Mouse (Mus musculus): ENCODE measurements at regions not wholly inside any gene's neighbourhood (a gene's known extent, or its start where the extent isn't known, plus 50 kb on each side); places are given as distances from the start of the nearest gene placed in this dataset.

GRCm38 (mm10) chr13:101182387-101182786 lies 349.2 kb upstream of the Slc30a5 start:
- Histone ChIP-seq H3K9me3 (replicated peaks; ENCODE audit: low read length) (no peaks in the 10 kb centered on the region), H3K4me2 (ENCODE audit: insufficient read depth, low read depth, poor library complexity, severe bottlenecking) (no peak overlapping the region), H3K4me1 (ENCODE audit: control insufficient read depth in 1 of 2, insufficient read depth in 2 of 2) (no peaks in the 10 kb centered on the region), H3K79me2 (replicated peaks; ENCODE audit: control insufficient read depth, extremely low read depth, insufficient read depth, poor library complexity, severe bottlenecking) (no peaks in the 10 kb centered on the region), H3K27ac (ENCODE audit: insufficient read depth, low read depth) (no peak overlapping the region), H3K27me3 (replicated peaks) (no peaks in the 10 kb centered on the region), H3K4me3 (replicated peaks in 1 of 3; ENCODE audit: low read depth in 2 of 3, low read length in 2 of 3, poor library complexity in 1 of 3) (no peak overlapping the region), H3K36me3 (replicated peaks in 1 of 2; ENCODE audit: control insufficient read depth in 1 of 2, insufficient read depth in 1 of 2, low read length in 1 of 2) (no peaks in the 10 kb centered on the region), H3K9ac (ENCODE audit: insufficient read depth, low read depth) (no peak overlapping the region)
- DNase-seq (ENCODE audit: extremely low read depth): no peak
- in situ Hi-C loops (cut with MboI; ENCODE audit: low pct_ligation_motif_present, low pct_unique_long_range_greater_than_20kb, low sequenced_read_pairs): no loop called here
- no peak for TF ChIP-seq MEF2A (IDR thresholded peaks at IDR 0.05; ENCODE audit: borderline replicate concordance, low read depth, low read length)
- TF ChIP-seq CHD1 (IDR thresholded peaks at IDR 0.05; ENCODE audit: low read depth, low read length): no peak
- no peak for TF ChIP-seq MYC (IDR thresholded peaks at IDR 0.05; ENCODE audit: low read depth, low read length)
- TF ChIP-seq POLR2AphosphoS2 (IDR thresholded peaks at IDR 0.05; ENCODE audit: low read depth, low read length): no peak
- TF ChIP-seq NRF1 (IDR thresholded peaks at IDR 0.05; ENCODE audit: low read depth, low read length): no peak
- no peak for TF ChIP-seq RAD21 (IDR thresholded peaks at IDR 0.05; ENCODE audit: low read depth, low read length)
- no peak for TF ChIP-seq ELF1 (IDR thresholded peaks at IDR 0.05; ENCODE audit: low read depth, low read length)
- TF ChIP-seq TBP (conservative IDR thresholded peaks at IDR 0.05; ENCODE audit: low read depth, low read length): no peak
- no peak for TF ChIP-seq MAZ (IDR thresholded peaks at IDR 0.05; ENCODE audit: low read depth, low read length)
- no peak for TF ChIP-seq PAX5 (IDR thresholded peaks at IDR 0.05; ENCODE audit: low read length)
- TF ChIP-seq MAFK (IDR thresholded peaks at IDR 0.05; ENCODE audit: insufficient replicate concordance, low read length): no peak
- TF ChIP-seq CTCF (conservative IDR thresholded peaks at IDR 0.05 in 1 of 2, IDR thresholded peaks at IDR 0.05 in 1 of 2; ENCODE audit: low read depth in 2 of 2, low read length in 2 of 2): no peak
- TF ChIP-seq RCOR1 (conservative IDR thresholded peaks at IDR 0.05; ENCODE audit: low read depth, low read length): no peak
- no peak for TF ChIP-seq ZKSCAN1 (IDR thresholded peaks at IDR 0.05; ENCODE audit: borderline replicate concordance, low read depth, low read length)
- no peak for TF ChIP-seq SMC3 (IDR thresholded peaks at IDR 0.05; ENCODE audit: low read depth, low read length)
- TF ChIP-seq CHD2 (IDR thresholded peaks at IDR 0.05; ENCODE audit: low read length): no peak
- TF ChIP-seq BHLHE40 (IDR thresholded peaks at IDR 0.05; ENCODE audit: low read depth, low read length): no peak
- TF ChIP-seq NELFE (IDR thresholded peaks at IDR 0.05; ENCODE audit: low read depth, low read length): no peak
- dilution Hi-C loops (cut with MboI; ENCODE audit: extremely low pct_ligation_motif_present, extremely low pct_unique_long_range_greater_than_20kb, low sequenced_read_pairs): no loop called here

- H3K9me3 ChIP-seq (replicated peaks; ENCODE audit: low read length): no peaks in the 10 kb centered on the region
- no peaks in the 10 kb centered on the region for H3K79me2 ChIP-seq (replicated peaks; ENCODE audit: control insufficient read depth, extremely low read depth, insufficient read depth, poor library complexity, severe bottlenecking)
Observed at GRCm38 (mm10) chr13:101175017-101175689, 341.9 kb upstream of the Slc30a5 start.

More at GRCm38 (mm10) chr13:101175017-101175689, 341.9 kb upstream of the Slc30a5 start:
- no peaks in the 10 kb centered on the region for H3K4me1 ChIP-seq (ENCODE audit: control insufficient read depth in 1 of 2, insufficient read depth in 2 of 2)
- no peak for TF ChIP-seq ZMIZ1 (IDR thresholded peaks at IDR 0.05; ENCODE audit: low read depth, low read length)
- TF ChIP-seq ZC3H11A (IDR thresholded peaks at IDR 0.05; ENCODE audit: low read depth, low read length): no peak
- TF ChIP-seq JUN (IDR thresholded peaks at IDR 0.05; ENCODE audit: insufficient read depth, low read depth, low read length): no peak
- no peak for TF ChIP-seq POLR2A (IDR thresholded peaks at IDR 0.05; ENCODE audit: low read depth, low read length)
- TF ChIP-seq NRF1 (IDR thresholded peaks at IDR 0.05; ENCODE audit: low read depth, low read length): no peak
- TF ChIP-seq USF2 (conservative IDR thresholded peaks at IDR 0.05; ENCODE audit: low read depth, low read length): no peak
- no peak for TF ChIP-seq USF1 (IDR thresholded peaks at IDR 0.05; ENCODE audit: low read depth, low read length)
- no peak for TF ChIP-seq ZNF384 (IDR thresholded peaks at IDR 0.05; ENCODE audit: low read depth, low read length)
- no peak for TF ChIP-seq EP300 (IDR thresholded peaks at IDR 0.05; ENCODE audit: low read length)
- TF ChIP-seq HCFC1 (IDR thresholded peaks at IDR 0.05; ENCODE audit: low read depth, low read length): no peak
- TF ChIP-seq ZKSCAN1 (IDR thresholded peaks at IDR 0.05; ENCODE audit: borderline replicate concordance, low read depth, low read length): no peak
- TF ChIP-seq E2F4 (IDR thresholded peaks at IDR 0.05; ENCODE audit: insufficient replicate concordance, low read depth, low read length): no peak
- TF ChIP-seq JUND (conservative IDR thresholded peaks at IDR 0.05; ENCODE audit: low read depth, low read length): no peak
- TF ChIP-seq MEF2A (IDR thresholded peaks at IDR 0.05; ENCODE audit: borderline replicate concordance, low read depth, low read length): no peak
- no peak for TF ChIP-seq POLR2AphosphoS2 (IDR thresholded peaks at IDR 0.05; ENCODE audit: low read depth, low read length)
- TF ChIP-seq MAFK (IDR thresholded peaks at IDR 0.05; ENCODE audit: insufficient replicate concordance, low read length): no peak
- no peak for TF ChIP-seq TBP (conservative IDR thresholded peaks at IDR 0.05; ENCODE audit: low read depth, low read length)
- no peak for TF ChIP-seq RAD21 (IDR thresholded peaks at IDR 0.05; ENCODE audit: low read depth, low read length)
- no peak for TF ChIP-seq SIN3A (IDR thresholded peaks at IDR 0.05; ENCODE audit: low read length)
- no peak for TF ChIP-seq CHD1 (IDR thresholded peaks at IDR 0.05; ENCODE audit: low read depth, low read length)
- H3K27me3 ChIP-seq (replicated peaks): no peaks in the 10 kb centered on the region
- no peak overlapping the region for H3K27ac ChIP-seq (ENCODE audit: insufficient read depth, low read depth)
- H3K9ac ChIP-seq (ENCODE audit: insufficient read depth, low read depth): no peak overlapping the region
- H3K4me2 ChIP-seq (ENCODE audit: insufficient read depth, low read depth, poor library complexity, severe bottlenecking): no peak overlapping the region
- H3K36me3 ChIP-seq (replicated peaks in 1 of 2; ENCODE audit: control insufficient read depth in 1 of 2, insufficient read depth in 1 of 2, low read length in 1 of 2): no peaks in the 10 kb centered on the region
- dilution Hi-C loops (cut with MboI; ENCODE audit: extremely low pct_ligation_motif_present, extremely low pct_unique_long_range_greater_than_20kb, low sequenced_read_pairs): no loop called here
- no peak for DNase-seq (ENCODE audit: extremely low read depth)
- H3K4me3 ChIP-seq (replicated peaks in 1 of 3; ENCODE audit: low read depth in 2 of 3, low read length in 2 of 3, poor library complexity in 1 of 3): no peak overlapping the region
- in situ Hi-C loops (cut with MboI; ENCODE audit: low pct_ligation_motif_present, low pct_unique_long_range_greater_than_20kb, low sequenced_read_pairs): no loop called here

Measured in CH12.LX (cell line).